Mouse (Mus musculus): Measurements from ENCODE around the gene Ino80d.
A peak's percentile ranks its signal among the peaks of the same experiment; 100 is the strongest.

Gene Ino80d

DNA sequence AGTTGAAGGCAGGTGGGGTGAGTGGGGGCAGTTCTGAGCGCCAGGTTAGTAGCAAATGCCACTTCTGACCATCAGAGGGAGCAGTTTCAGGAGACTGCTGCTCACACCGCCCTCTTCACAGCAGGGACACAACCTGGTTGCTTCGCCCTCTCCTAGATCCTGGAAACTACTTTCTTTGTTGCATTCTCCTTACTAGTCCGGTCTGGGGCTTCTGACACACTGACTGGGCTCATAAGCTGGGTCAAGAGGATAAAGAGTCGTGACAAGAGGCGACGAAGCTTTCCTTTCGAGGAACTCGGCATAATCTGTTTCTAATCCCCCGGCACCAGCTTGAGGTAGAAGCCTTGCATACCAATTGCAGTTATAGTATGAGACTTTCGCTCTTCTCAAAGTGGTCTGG is 129.9 kb downstream of the Ino80d start:
- peak; percentile 38 for DNase-seq

DNA sequence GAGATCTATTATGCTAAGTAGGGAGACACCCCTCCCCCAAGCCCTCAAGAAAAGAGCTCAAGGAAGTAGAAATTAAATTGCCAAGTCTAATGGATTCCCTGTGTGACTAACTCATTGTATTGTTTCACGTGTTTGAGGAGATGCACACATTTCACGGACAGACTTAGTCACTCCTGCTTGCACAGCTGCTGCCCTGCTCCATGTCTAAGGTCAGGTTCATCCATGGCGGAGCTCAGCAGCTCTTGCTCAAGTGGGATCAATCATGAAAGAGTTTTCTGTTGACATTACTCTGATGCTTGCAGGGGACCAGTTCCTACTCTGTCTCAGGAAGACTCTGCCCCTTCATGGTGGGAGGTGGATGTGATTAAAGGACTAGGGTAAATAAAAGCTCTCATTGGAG is 137.7 kb downstream of the Ino80d start:
- DNase-seq: no peak

DNA sequence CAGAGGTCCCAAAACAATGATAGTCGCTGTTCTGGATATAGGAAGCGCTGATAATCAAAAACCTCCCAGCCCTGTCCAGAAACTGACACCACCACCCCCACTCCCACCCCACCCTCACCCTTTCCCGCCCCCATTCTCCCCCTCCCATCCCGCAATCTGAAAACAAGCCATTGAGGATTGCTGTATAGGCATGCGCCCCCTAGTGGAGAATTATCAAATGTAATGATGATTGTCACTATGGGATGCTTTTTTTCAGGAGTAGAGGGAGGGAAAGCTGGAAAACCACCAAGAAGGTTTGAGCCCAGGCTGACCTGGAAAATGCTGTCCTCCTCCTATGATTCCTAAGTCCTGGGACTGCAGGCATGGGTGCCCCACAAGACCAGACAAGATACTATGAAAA is 147.6 kb downstream of the Ino80d start:
- DNase-seq: no peak

DNA sequence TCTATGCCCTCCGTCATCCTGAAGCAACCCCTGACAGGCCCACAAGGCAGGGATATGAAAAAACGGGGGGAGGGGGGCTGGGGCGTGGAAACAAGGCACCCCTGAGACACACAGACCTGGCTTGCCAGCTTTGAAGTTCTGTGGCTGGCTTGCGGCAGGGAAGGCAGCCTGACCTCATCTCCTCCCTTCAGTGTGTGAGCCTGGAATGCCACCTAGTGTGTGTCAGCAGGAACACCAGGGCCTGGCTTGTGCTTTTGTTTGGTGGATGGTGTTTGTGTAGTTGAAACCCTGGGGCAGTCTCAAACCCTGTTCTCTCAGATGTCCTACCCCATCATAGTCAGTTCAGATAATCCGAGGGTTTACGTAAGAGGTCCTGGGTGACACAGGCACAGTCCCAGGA is 150.2 kb downstream of the Ino80d start:
- peak; percentile 43 for DNase-seq

DNA sequence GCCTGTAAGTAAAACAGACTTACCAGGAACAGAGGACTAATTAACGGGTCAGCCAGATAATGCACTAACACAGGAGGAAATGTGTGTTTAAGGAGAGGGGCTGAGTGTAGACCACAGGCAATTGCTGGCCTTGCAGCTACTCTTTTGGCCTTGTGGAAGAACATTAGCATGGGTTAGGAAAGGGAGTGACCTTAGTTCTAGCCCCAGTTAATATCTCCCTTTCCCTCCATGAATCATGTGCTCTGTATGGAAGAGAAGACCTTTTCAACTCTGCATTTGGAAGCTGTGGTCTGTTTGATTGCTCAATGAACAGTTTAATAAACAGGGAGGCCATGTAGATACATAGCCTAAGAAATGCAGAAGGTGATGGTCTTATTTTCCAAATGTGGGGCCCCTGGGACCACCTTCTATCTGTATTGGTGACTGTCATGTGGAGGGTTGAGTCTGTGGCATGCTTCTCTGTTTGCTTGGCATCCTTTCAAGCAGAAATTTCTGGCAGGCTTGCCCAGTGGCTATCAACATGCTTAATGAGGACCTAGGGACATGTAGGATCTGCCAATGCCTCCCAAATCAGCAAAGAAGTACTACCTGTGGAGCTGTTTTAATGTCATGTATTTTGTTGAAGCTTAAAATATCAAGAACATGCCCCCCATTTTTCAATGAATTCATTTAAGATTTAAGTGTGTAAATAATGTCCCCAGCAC is 157.4 kb downstream of the Ino80d start:
- DNase-seq: no peak

DNA sequence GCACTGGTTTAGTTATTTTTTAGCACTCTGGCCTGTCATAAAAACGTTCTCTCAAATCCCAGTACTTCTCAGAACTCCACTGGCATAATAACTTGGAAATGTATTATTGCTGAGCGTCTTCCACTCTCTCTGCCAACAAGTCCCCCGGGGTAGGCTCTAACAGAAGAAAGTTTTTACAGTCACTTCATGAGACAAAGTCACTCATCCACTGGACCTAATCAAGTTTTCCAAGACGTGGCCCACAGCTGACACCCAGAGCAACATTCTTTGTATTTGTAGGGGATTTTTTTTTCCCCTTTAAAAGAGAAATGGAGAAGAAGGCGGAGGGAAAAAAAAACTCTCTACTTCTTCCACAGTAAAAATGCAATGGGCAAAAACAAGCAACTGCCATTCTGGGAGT is 157.9 kb downstream of the Ino80d start:
- no peak for DNase-seq

DNA sequence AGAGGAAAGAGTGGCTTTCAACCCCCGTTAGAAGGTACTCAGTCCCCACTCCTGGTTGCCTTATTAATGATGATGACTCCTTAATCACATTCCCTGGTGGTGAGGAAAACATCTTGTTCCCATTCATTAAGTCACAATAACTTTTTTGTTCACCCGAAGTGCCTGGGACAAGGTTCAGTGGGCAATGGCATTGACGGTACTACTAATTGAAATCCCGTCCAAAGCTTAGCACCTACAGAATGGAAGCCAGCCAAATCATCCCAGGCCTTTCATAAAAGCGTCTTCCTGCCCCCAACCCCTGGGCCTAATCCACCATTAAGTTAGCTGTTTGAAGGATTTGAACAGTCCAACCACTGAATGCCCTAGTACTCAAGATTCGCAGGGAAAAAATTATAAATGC is 159.1 kb downstream of the Ino80d start:
- DNase-seq: no peak

DNA sequence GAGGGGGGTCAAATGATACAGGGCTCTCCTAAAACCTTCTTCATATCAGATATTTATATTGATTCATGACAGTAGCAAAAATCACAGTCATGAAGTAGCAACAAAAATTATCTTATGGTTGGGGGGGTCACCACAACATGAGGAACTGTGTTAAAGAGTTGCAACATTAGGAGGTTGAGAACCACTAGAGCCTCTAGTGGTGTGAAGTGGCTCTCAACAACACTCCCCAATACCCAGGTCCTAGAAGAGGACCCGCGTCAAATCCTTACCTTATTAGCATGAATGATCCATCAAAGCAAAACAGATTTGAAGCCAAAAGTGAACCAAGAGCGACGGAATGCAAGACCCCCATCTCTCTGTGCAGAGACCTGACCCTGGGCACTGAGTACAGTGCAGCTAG is 161.4 kb downstream of the Ino80d start:
- no peak for DNase-seq

DNA sequence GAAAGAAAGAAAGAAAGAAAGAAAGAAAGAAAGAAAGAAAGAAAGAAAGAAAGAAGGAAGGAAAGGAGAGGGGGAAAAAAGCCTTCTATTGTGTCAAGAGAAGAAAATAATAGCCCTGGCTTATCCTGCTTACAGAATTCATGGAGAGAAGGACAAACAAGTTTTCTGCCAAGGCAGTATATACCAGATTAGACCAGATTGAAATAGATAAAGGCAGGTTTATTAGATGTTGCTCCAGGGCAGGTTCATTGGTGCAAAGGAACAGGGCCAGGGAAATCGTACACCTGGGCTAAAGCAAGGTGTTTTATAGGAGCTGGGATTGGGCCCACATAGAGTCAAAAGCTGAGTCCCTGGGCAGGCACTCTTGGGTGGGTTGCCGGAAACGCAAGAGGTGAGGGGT is 162.1 kb downstream of the Ino80d start:
- no peak for DNase-seq

DNA sequence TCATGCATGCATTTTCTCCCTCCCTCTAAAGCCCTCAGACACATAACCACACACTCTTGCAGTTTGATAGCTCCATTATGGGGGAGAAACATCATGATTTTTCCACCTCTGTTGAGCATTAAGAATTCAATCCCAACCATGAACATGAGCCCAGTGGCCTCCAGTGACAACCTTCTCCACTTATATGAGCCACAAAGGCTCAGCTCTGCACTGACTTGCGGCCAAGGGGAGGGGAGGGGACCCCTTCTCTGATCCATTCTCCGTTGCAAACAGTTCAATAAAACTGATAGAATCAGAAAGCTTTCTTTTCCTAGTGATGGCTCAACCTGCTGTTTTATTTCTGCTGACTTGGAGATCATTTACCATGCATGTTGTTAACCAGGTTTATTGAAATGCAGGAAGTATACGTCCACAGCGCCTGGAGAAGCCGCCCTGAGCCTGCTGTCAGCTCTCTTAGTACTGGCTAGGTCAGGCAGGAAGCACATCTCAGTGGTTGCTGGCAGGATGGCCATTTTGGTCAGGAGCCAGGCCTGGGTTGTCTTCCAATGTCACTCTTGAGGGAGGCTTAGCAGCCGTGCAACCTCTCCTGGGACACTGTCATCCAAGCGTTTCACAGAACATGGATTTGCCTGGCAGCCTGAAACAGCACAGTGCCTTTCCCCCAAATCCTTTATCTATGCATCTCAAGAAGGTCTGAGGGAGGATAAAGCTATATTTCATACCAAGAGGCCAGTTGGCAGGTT is 163.2 kb downstream of the Ino80d start:
- DNase-seq: peak; percentile 35

DNA sequence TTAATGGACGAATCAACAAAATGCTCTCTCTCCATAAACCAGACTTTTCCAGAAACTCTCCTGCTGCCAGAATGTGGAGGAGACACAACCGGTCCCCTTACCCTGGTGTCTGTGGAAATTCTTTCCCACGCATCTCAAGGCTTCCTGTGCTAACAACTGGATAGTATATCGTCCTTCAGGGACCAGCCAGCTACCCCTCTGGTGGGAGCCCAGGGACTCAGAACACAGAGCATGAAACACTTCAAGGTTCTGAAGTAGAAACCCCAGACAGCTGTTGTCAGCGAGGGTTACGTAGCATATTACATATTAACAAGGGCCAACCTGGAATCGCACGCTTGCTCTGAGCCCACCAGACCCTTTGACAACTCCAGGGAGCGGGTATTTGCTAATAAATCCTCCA is 163.9 kb downstream of the Ino80d start:
- DNase-seq: no peak

DNA sequence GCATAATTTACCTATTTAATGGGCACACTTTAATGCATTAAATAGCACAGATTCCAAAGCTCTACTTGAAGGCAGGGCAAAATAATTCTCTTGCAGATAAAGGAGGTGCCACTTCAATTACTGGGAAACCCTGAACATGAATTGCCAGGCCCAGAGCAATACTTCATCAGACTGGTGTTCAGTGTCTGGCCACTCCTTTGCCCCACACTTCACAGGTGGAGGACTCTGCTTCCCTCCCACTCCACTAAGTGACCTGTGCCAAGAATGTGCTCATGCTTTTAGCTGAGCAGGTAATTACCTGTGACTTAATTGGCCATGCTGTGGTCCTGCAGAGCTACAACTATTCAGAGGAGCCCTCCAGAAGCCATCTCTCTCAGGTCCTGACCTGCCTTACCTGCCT is 166.7 kb downstream of the Ino80d start:
- DNase-seq: peak; percentile 25

DNA sequence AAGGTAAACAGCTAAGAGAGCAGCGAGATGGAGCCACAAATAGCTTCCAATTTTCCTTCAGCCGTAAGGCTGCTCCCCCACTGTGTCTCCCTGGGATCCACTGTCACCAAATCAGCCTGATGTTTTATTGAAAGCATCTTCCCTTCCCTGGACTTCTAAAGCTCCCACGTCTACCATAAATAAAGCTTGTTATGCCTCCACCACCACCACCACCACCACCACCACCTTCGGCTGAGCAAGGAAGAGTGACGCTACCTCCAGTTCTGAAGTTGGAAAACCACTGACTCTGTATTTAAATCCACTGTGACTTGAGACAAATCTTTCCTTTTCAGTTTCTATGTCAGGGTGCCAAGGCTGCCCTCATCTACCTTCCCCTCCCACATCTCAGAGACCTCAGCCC is 167.5 kb downstream of the Ino80d start:
- no peak for DNase-seq

DNA sequence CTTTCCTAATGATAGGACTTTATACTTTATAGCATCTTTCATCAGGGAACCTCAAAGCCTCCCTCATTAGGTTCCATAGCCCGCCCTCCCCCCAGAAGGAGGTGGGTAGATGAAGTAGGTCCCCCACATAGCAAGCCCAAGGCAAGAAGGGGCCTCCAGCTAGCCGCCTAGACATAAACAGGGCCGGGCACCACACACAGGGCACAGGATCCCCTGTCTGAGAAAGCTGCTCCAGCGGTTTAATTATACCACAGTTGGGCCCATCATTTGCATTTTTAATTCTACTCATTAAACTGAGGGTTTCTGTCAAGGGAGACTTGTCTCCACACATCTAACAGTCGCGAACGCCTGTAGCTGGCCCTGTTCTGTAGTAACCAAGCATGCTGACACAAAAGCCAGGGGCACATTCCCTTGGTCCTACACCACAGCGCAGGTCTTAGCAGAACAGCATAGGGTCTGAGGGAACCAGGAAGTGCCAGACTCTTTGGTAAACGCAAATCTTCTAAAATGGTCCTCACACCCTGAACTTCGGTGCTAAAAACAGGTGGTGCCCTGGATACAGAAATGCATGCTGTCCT is 179.6 kb downstream of the Ino80d start:
- DNase-seq: no peak

DNA sequence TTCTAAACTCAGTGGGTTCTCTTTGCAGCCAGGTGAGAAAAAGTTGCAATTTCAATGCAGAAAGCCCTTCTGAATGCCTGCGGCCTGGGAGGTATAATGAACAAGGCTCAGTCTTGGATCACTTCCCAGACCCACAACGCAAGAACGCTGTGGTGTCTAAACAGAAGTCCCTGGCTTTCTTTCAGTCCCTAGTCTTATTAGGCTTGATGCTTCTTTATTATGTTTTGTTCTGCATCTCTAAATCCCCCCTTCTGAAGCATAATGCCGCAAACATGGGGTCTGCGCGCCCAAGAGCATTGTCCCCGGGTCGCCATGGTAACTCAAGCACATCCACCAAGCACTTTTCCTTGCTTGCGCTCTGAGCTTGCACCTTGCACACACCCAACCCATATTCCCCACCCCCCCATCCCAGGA is 180.4 kb downstream of the Ino80d start:
- DNase-seq: no peak

DNA sequence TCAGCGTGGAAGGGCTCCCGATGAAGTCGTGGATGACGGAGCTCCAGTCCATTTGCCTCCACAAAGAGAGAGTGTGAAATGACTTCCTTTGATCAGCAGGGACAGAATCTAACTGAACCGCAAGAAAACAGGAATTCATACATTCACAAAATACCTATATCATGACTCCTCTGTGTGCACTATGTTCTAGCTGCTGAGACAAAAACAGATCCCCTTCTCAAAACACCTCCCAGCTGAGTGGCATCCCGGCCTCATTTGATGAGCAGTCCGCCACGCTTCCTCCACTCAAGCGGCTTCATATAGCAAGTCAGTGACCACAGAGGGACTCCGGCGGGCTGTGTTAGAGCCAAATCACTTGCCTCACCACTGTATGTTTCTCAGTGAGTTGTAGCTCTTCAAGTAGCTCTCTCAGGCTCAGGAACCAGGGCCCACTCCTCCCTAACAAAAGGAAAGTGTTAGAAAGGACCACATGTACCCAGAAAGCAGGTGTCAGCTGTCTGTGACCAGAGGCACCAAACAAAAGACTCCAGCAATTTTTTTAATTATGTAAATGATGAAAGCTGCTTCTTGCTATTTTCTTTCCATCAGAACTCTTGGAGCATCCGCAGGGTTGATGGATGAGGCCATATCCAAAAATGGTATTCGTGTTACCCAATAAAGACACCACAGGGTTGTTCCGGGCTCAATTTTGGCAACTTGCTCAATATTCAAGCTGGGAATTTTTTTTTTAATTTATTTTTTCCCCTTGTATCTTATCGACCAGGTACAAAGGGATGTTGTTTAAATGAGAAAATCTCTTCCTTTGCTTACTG is 181.0 kb downstream of the Ino80d start:
- DNase-seq: no peak

DNA sequence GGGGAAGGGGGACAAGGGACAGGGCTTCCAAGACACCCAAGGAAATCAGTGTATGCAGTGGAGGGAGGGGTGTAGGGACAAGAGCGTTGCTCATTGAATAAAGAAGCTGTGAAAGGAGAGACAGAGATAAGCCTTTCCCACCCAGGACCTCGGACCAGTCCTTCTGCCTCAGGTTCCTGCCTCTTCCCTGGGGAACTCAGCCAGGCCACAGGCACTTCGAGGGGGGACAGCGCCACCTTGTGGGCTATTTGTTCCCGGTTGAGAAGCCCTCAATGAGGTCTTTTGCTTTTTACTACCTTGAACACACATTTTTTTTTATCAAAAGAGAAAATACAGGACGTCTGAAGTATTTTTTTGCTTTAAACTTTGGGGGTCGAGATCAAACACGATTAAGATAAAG is 185.0 kb downstream of the Ino80d start:
- peak; percentile 57 for DNase-seq

DNA sequence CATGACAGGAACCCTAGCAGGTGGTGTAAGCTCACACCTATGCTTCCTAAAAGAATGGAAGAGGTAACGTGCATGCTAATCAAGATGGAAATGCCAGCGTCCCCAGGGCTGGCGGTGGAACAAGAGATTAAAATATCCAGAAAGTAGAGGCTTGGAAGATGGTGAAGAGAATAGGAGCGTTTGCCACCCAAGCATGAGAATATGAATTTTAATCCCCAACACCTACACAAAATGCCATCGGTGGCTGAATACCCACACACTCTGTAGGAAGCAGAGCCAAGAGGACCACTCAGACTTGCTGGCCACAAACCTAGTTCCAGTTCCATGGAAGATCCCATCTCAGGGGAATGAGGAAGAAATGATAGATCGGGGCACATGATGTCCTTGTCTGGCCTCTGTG is 195.2 kb downstream of the Ino80d start:
- no peak for DNase-seq

DNA sequence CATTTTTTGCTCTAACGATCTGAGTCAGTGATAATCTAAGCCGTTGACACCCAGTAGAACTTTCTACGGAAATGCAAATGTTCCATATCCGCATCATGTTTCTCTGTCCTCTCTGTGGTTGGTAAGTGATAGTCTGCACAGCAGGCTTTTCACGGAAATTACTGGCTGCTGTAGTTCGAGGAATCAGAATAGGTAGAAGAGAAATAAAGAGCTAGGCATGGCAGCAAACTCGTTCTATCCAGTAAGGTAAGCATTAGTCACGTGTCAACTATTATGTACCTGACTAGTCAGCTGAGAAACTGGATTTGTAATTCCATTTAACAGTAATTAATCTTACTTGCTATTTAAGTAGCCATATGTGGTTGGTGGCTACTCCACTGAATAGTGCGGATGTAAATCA is 197.9 kb downstream of the Ino80d start:
- no peak for DNase-seq

DNA sequence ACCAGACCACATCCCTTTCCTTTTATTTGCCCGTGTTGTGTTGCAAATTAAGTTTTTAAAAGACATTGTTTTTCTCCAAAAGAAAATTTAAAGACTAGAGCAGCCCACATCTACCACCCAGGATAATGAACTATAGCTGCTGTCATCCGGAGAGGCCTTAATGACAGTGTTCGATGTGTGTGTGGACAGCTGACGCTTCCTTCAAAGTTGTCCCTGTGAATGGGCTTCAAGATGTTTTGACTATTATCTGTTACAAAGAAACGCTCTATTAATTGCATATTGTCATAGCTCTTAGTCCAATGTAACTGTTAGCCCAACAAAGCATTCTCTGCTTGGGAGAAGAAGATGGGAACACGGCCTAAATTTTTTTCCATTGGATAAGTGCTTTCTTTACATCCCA is 200.0 kb downstream of the Ino80d start:
- no peak for DNase-seq

DNA sequence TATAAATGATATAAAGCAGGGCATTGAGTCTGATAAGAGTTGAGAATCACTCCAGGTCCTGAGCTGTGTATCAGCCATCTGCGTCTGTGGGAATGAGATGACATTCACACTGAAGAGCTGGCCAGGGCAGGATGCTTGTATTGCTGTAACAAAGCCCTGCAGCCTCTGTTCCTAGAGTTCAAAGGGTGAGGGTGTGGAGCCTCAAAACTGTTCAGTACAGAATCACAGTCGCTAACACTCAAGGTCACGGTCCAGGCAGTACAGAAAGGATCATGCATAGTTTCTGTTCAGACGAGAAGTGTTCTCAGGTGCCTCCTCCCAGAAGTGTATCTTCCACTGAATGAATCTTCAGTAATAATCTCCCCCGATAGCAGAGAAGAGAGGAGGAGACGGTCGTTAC is 203.0 kb downstream of the Ino80d start:
- no peak for DNase-seq

DNA sequence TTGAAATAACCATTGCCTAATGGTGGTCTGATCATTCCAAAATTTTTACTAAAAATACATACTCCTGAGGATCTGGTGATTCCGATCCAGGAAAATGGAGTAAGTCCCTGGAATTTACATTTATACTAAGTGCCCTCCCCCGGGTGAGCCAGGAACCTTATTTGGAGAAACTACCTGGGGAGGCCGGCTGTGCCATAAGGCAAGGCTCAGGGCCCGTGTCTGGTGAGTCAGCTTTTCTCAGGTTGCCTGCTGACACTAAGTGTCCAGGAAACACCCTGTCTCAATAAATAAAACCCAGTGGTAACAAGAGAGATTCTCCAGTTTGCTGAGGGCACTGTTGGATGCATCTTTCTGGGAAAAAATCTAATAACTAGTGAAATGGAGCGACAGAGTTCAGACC is 205.3 kb downstream of the Ino80d start:
- DNase-seq: no peak

DNA sequence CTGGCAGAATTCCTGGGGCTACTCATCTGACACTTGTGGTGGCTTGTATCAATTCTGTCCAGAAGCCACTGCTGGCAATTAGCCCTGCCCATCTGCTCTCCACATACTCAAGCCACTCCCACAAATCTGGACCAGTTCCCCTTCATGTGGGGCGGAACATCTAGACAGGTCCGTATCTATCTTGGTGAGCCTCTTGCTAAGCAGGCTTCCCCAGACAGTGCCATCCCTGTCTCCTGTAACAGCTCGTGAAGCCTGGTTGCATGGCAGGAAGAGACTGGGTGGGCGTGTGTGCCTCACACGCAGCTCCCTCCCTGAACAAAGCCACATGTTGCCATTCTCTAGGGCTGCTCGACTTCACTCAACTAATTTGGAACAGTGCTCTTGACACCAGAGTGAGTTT is 206.0 kb downstream of the Ino80d start:
- DNase-seq: no peak
